20 mouse cellular contexts compared by ENCODE assay signal in the genomic region with DNA sequence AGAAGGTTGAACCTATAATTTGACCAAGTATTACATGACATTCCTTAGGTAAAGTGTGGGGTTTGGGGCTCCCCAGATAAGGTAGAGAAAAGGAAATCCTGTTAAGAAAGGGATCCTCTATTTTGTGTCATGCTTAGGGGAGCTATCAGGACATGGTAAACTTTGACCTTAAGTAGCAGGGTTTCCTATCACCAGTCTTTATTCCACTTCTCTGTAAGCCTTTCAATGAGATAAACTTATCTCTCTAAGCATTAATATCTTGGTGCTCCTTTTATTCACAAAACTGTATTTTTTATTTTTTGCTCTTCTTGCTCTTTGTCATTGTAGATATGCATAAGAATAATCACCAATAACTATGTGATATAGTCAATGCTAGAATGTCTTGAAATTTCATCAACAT.
DNase-seq lines count a peak whose midpoint lies in the region; ATAC-seq and TF ChIP-seq lines count a peak whose summit lies in the region.
"Had no signal": no experiment of that assay in that cellular context is flagged by ENCODE, and none has a peak within 500 bp of the region (broad histone marks: within the 10 kb centered on the region; RNA-seq: fewer than 3 reads in every experiment).

No protein-coding gene starts in this region.

- H3K27me3 ChIP-seq in G1E (ENCODE audit: insufficient read depth, low read length), result no peaks in the 10 kb centered on the region
- no peaks in the 10 kb centered on the region for H3K27me3 ChIP-seq in MEL (ENCODE audit: control insufficient read depth in 1 of 2, insufficient read depth in 2 of 2, low read length in 2 of 2)
- H3K27me3 ChIP-seq: CH12.LX, Patski had no signal

- no peak overlapping the region for H3K27ac ChIP-seq in MEL (ENCODE audit: control insufficient read depth, low read depth, low read length)

- DNase-seq in G1E (ENCODE audit: low spot score) (no peak), MEL (ENCODE audit: low read depth, low spot score) (no peak)
- no peak for DNase-seq in thymus, postnatal 0 days (ENCODE audit: low spot score)
- no peak for DNase-seq in spleen, postnatal 4 days (ENCODE audit: low spot score in 2 of 2)
- DNase-seq: adrenal gland, adult 2 months; adrenal gland, adult 8-10 months; adrenal gland, postnatal 10 days; adrenal gland, postnatal 14 days; adrenal gland, postnatal 25 days; adrenal gland, postnatal 36 days; B cell, adult 2 months; cerebellum, adult 11 months; cerebellum, adult 11-12 months; cerebellum, adult 18-20 months; cerebellum, adult 2 months; cerebellum, adult 8-10 months had no signal

- ATAC-seq in G1E (ENCODE audit: extremely low read depth, insufficient number of reproducible peaks, low FRiP score, poor library complexity, severe bottlenecking), result peak; percentile 18
- ATAC-seq: activated CD4-positive, CD25-positive, alpha-beta regulatory T cell, adult 4 months; CD4-positive, CD25-positive, alpha-beta regulatory T cell, adult 4 months; Patski had no signal

- H3K4me3 ChIP-seq in G1E (ENCODE audit: low read depth, low read length), result no peak overlapping the region
- no peak overlapping the region for H3K4me3 ChIP-seq in MEL (ENCODE audit: control insufficient read depth in 1 of 2, insufficient read depth in 1 of 2, low read depth in 2 of 2, low read length in 2 of 2)

- H3K79me2 ChIP-seq in MEL (ENCODE audit: control insufficient read depth, insufficient read depth, low read length, poor library complexity), result no peaks in the 10 kb centered on the region

- H3K4me1 ChIP-seq in G1E (ENCODE audit: insufficient read depth, low read depth, low read length) (peaks cover 8% of the 10 kb centered on the region), MEL (ENCODE audit: control insufficient read depth in 1 of 2, insufficient read depth in 2 of 2, low read length in 2 of 2) (peaks cover 0 to 5% of the 10 kb centered on the region in 2 experiments; a peak in 2 of 4 replicates)

- H3K9me3 ChIP-seq in G1E (replicated peaks), result no peaks in the 10 kb centered on the region
- H3K9me3 ChIP-seq in MEL (replicated peaks; ENCODE audit: insufficient read depth, low read length), result no peaks in the 10 kb centered on the region

- peak; percentile 48 to 52; a peak in 3 of 4 replicates for TF ChIP-seq EP300 in MEL (IDR thresholded peaks at IDR 0.05; ENCODE audit: low read depth in 1 of 2, low read length in 2 of 2)

- TF ChIP-seq CTCF in G1E (IDR thresholded peaks at IDR 0.05; ENCODE audit: low read depth, low read length) (no peak), MEL (IDR thresholded peaks at IDR 0.05 in 2 of 3, conservative IDR thresholded peaks at IDR 0.05 in 1 of 3; ENCODE audit: control insufficient read depth in 1 of 3, insufficient read depth in 1 of 3, low read depth in 2 of 3, low read length in 3 of 3, poor library complexity in 1 of 3, severe bottlenecking in 1 of 3) (no peak)

- H3K36me3 ChIP-seq in G1E (replicated peaks), result no peaks in the 10 kb centered on the region
- H3K36me3 ChIP-seq in MEL (ENCODE audit: control insufficient read depth in 1 of 2, insufficient read depth in 2 of 2, low read length in 2 of 2), result peaks cover 0 to 7% of the 10 kb centered on the region in 2 experiments; a peak in 2 of 4 replicates

- no peak for TF ChIP-seq RAD21 in MEL (IDR thresholded peaks at IDR 0.05; ENCODE audit: low read depth, low read length)

- TF ChIP-seq POLR2A in MEL (IDR thresholded peaks at IDR 0.05; ENCODE audit: control insufficient read depth in 1 of 2, insufficient read depth in 1 of 2, low read depth in 1 of 2, low read length in 2 of 2, poor library complexity in 1 of 2), result no peak

- no peak overlapping the region for H3K9ac ChIP-seq in MEL (ENCODE audit: control insufficient read depth, low read depth, low read length, poor library complexity, severe bottlenecking)

TF ChIP-seq in MEL, 35 proteins besides CTCF, POLR2A, EP300 and RAD21:
- peak; percentile 53; the same call in 1 of the 2 replicates for TF ChIP-seq TCF12 (IDR thresholded peaks at IDR 0.05; ENCODE audit: low read depth, low read length)
- no peak for TF ChIP-seq RCOR1 (IDR thresholded peaks at IDR 0.05; ENCODE audit: low read depth, low read length)
